Mouse (Mus musculus) bone marrow, adult 2 months (tissue): Measurements from ENCODE around the gene Pdlim3.

Source experiments
- CTCF ChIP-seq: fragments of 200-500 bp; IDR thresholded peaks from 2 replicates; pipeline ENCODE4 v1.5.1; 2011; ENCODE audit warnings: low read length, control low read depth; ENCODE audit not compliant: control insufficient read depth, insufficient read depth
- POLR2A ChIP-seq: fragments of 200-500 bp; IDR thresholded peaks from 2 replicates; pipeline ENCODE4 v1.6.1; 2011; ENCODE audit warnings: low read depth, mild to moderate bottlenecking, control low read depth, low read length, borderline replicate concordance; ENCODE audit not compliant: control insufficient read depth

GRCm38 (mm10) chr8:45936986-45937385, 51.7 kb downstream of the Pdlim3 start:
- TF ChIP-seq CTCF (no peak), POLR2A (no peak)
